ENCODE assay signal across 20 mouse cellular contexts in genomic region chr15:97067340-97068136, GRCm38 (mm10). TPM values are rescaled to one million over a fixed set of nuclear protein-coding genes. Genes with fewer than 3 reads are reported as not detected.
A peak's percentile ranks its signal among the peaks of the same experiment; 100 is the strongest.
DNase-seq lines count a peak whose midpoint lies in the region; ATAC-seq and TF ChIP-seq lines count a peak whose summit lies in the region.
"Had no signal": no experiment of that assay in that cellular context is flagged by ENCODE, and none has a peak within 500 bp of the region (broad histone marks: within the 10 kb centered on the region; RNA-seq: fewer than 3 reads in every experiment).

No protein-coding gene starts in this region.

- peak; percentile 49; the same call in 1 of the 2 replicates for ATAC-seq in heart, embryonic 12.5 days (ENCODE audit: insufficient number of reproducible peaks, low FRiP score)
- ATAC-seq in liver, embryonic 12.5 days = no peak
- ATAC-seq: forebrain, embryonic 16.5 days had no signal

- DNase-seq in heart, postnatal 4 days = no peak
- DNase-seq in kidney, postnatal 10 days = peak; percentile 16
- DNase-seq in kidney, adult 2 months = no peak
- DNase-seq in brain, embryonic 14.5 days (ENCODE audit: low read depth) = peak; percentile 7
- no peak for DNase-seq in gastrocnemius, postnatal 14 days
- DNase-seq in urinary bladder, postnatal 14 days (ENCODE audit: low spot score) = no peak
- DNase-seq: adrenal gland, postnatal 14 days; cerebellum, adult 2 months; kidney, adult 18-20 months; kidney, postnatal 36 days; layer of hippocampus, adult 9-11 months; retina, postnatal 1 day; right cerebral cortex, postnatal 4 days had no signal

- H3K9ac ChIP-seq in heart, embryonic 12.5 days = peak overlapping the region; percentile 60; the same call in 1 of the 2 replicates
- no peak overlapping the region for H3K9ac ChIP-seq in liver, embryonic 12.5 days
- H3K9ac ChIP-seq: hindbrain, embryonic 13.5 days; limb, embryonic 15.5 days; midbrain, embryonic 12.5 days had no signal

- TF ChIP-seq POLR2A in kidney, adult 2 months (IDR thresholded peaks at IDR 0.05; ENCODE audit: low read depth, low read length) = no peak
- TF ChIP-seq POLR2A in brain, embryonic 14.5 days (IDR thresholded peaks at IDR 0.05; ENCODE audit: borderline replicate concordance, extremely low read depth, insufficient read depth, insufficient read length, poor library complexity, severe bottlenecking) = no peak

- no peak for TF ChIP-seq CTCF in kidney, adult 2 months (conservative IDR thresholded peaks at IDR 0.05; ENCODE audit: insufficient read depth, insufficient read length, low read depth, low read length)
- no peak for TF ChIP-seq CTCF in brain, embryonic 14.5 days (IDR thresholded peaks at IDR 0.05; ENCODE audit: borderline replicate concordance, extremely low read depth, insufficient read depth, insufficient read length)

- intact Hi-C loops in gastrocnemius, postnatal 14 days (cut with DNase I; ENCODE audit: low total_unique reads) = no loop called here

- no peak overlapping the region for H3K4me3 ChIP-seq in heart, embryonic 12.5 days
- no peak overlapping the region for H3K4me3 ChIP-seq in kidney, adult 2 months (ENCODE audit: insufficient read depth, low read depth, low read length)
- H3K4me3 ChIP-seq in liver, embryonic 12.5 days = no peak overlapping the region
- H3K4me3 ChIP-seq: hindbrain, embryonic 13.5 days; limb, embryonic 15.5 days; midbrain, embryonic 12.5 days had no signal

- peak overlapping the region; percentile 6; the same call in 1 of the 2 replicates for H3K4me2 ChIP-seq in heart, embryonic 12.5 days
- peak overlapping the region; percentile 18; the same call in 1 of the 2 replicates for H3K4me2 ChIP-seq in liver, embryonic 12.5 days
- H3K4me2 ChIP-seq: hindbrain, embryonic 13.5 days; limb, embryonic 15.5 days; midbrain, embryonic 12.5 days had no signal

- no peaks in the 10 kb centered on the region for H3K36me3 ChIP-seq in heart, embryonic 12.5 days
- H3K36me3 ChIP-seq in kidney, adult 2 months (ENCODE audit: control insufficient read depth, insufficient read depth, low read length) = no peaks in the 10 kb centered on the region
- H3K36me3 ChIP-seq in liver, embryonic 12.5 days = no peaks in the 10 kb centered on the region
- H3K36me3 ChIP-seq: hindbrain, embryonic 13.5 days; limb, embryonic 15.5 days; midbrain, embryonic 12.5 days had no signal

- no peaks in the 10 kb centered on the region for H3K9me3 ChIP-seq in heart, embryonic 12.5 days (replicated peaks)
- H3K9me3 ChIP-seq in liver, embryonic 12.5 days (replicated peaks) = no peaks in the 10 kb centered on the region
- H3K9me3 ChIP-seq: hindbrain, embryonic 13.5 days; limb, embryonic 15.5 days; midbrain, embryonic 12.5 days had no signal

- 23% methylated on average over 8 of the region's 8 CpGs for WGBS in heart, embryonic 12.5 days
- WGBS in kidney, adult 2 months = 42% methylated on average over 8 of the region's 8 CpGs
- WGBS in liver, embryonic 12.5 days (ENCODE audit: insufficient replicate concordance) = 47% methylated on average over 8 of the region's 8 CpGs

- H3K27ac ChIP-seq in heart, embryonic 12.5 days (ENCODE audit: poor library complexity, severe bottlenecking) = peak overlapping the region; percentile 75
- H3K27ac ChIP-seq in kidney, adult 2 months (ENCODE audit: insufficient read depth, low read depth, low read length) = no peak overlapping the region
- H3K27ac ChIP-seq in liver, embryonic 12.5 days = peak overlapping the region; percentile 66
- H3K27ac ChIP-seq: hindbrain, embryonic 13.5 days; limb, embryonic 15.5 days; macrophage; midbrain, embryonic 12.5 days had no signal

- H3K27me3 ChIP-seq in heart, embryonic 12.5 days (replicated peaks) = no peaks in the 10 kb centered on the region
- no peaks in the 10 kb centered on the region for H3K27me3 ChIP-seq in kidney, adult 2 months (replicated peaks; ENCODE audit: control insufficient read depth, insufficient read depth, low read length)
- H3K27me3 ChIP-seq in liver, embryonic 12.5 days (replicated peaks) = no peaks in the 10 kb centered on the region
- H3K27me3 ChIP-seq: hindbrain, embryonic 13.5 days; limb, embryonic 15.5 days; midbrain, embryonic 12.5 days had no signal

- peaks cover 31% of the 10 kb centered on the region for H3K4me1 ChIP-seq in heart, embryonic 12.5 days (replicated peaks)
- H3K4me1 ChIP-seq in kidney, adult 2 months (ENCODE audit: control insufficient read depth, insufficient read depth, low read length) = no peaks in the 10 kb centered on the region
- peaks cover 7% of the 10 kb centered on the region; the same call in 1 of the 2 replicates for H3K4me1 ChIP-seq in liver, embryonic 12.5 days
- H3K4me1 ChIP-seq: limb, embryonic 15.5 days; midbrain, embryonic 12.5 days had no signal

RNA-seq across cellular contexts. Expression of gene Slc38a4, which starts 11.8 kb away (rescaled TPM):
- polyA plus RNA-seq in heart, embryonic 12.5 days (2016; fragmentation: Nextera tagmentation; extraction: Ambion mirVana) = 159 and 174 TPM in 2 replicates
- total RNA-seq in heart, postnatal 4 days (2021) = 10 to 100 TPM; 76.1 to 79.8 TPM
- polyA plus RNA-seq in kidney, adult 2 months (2012; rRNA removed) = 2.6 and 2.7 TPM in 2 replicates
- polyA plus RNA-seq in brain, embryonic 14.5 days (2012; rRNA removed) = 4.9 and 6.6 TPM in 2 replicates
- polyA plus RNA-seq in liver, embryonic 12.5 days (2016; fragmentation: Nextera tagmentation; extraction: Ambion mirVana) = 43.1 and 45.1 TPM in 2 replicates
- total RNA-seq in gastrocnemius, postnatal 14 days (2021) = 100 to 1,000 TPM; 171 to 183 TPM
- polyA plus RNA-seq: macrophage had no signal

Comparison
In these comparisons a context has a peak if more than half of its experiments do, and no peak if none do; other contexts are left out.
1. DNase-seq: peak in kidney, postnatal 10 days (single experiment) and brain, embryonic 14.5 days (single experiment); none in heart, postnatal 4 days (single experiment), kidney, adult 2 months (single experiment), gastrocnemius, postnatal 14 days (single experiment) and urinary bladder, postnatal 14 days (single experiment).